Mouse (Mus musculus): ENCODE measurements around the gene Gcgr. TPM values are rescaled to one million over a fixed set of nuclear protein-coding genes. Genes with fewer than 3 reads are reported as not detected.

Gene Gcgr
- polyA plus RNA-seq, 1 experiment = 0.07 TPM

- H3K4me1 ChIP-seq (ENCODE audit: control insufficient read depth, insufficient read depth, low read length) = peaks cover 7% of the 10 kb centered on the region
- no peak overlapping the region for H3K4me3 ChIP-seq (ENCODE audit: control insufficient read depth, low read depth, low read length)
- H3K27me3 ChIP-seq (ENCODE audit: control insufficient read depth, insufficient read depth, low read length) = no peaks in the 10 kb centered on the region
- no peak overlapping the region for H3K27ac ChIP-seq (ENCODE audit: control insufficient read depth, insufficient read depth, low read depth, low read length)
- TF ChIP-seq POLR2A (IDR thresholded peaks at IDR 0.05; ENCODE audit: control insufficient read depth, low read depth, low read length) = no peak
- no peak for TF ChIP-seq CTCF (IDR thresholded peaks at IDR 0.05; ENCODE audit: control insufficient read depth, insufficient read depth, insufficient replicate concordance, low read depth, low read length)
- peaks cover 1% of the 10 kb centered on the region for H3K36me3 ChIP-seq (ENCODE audit: control insufficient read depth, insufficient read depth, low read length)
Observed at GRCm38 (mm10) chr11:120568324-120568723, 37.8 kb downstream of the Gcgr start.

- Histone ChIP-seq H3K4me1 (ENCODE audit: control insufficient read depth, insufficient read depth, low read length) (peaks cover 12% of the 10 kb centered on the region), H3K36me3 (ENCODE audit: control insufficient read depth, insufficient read depth, low read length) (no peaks in the 10 kb centered on the region; the same call in 1 of the 2 replicates), H3K27ac (ENCODE audit: control insufficient read depth, insufficient read depth, low read depth, low read length) (no peak overlapping the region), H3K4me3 (ENCODE audit: control insufficient read depth, low read depth, low read length) (no peak overlapping the region), H3K27me3 (ENCODE audit: control insufficient read depth, insufficient read depth, low read length) (no peaks in the 10 kb centered on the region)
- TF ChIP-seq POLR2A (IDR thresholded peaks at IDR 0.05; ENCODE audit: control insufficient read depth, low read depth, low read length) (no peak), CTCF (IDR thresholded peaks at IDR 0.05; ENCODE audit: control insufficient read depth, insufficient read depth, insufficient replicate concordance, low read depth, low read length) (no peak)
Observed at GRCm38 (mm10) chr11:120571122-120571521, 40.6 kb downstream of the Gcgr start.

- Histone ChIP-seq H3K4me3 (ENCODE audit: control insufficient read depth, low read depth, low read length) (peak overlapping the region; percentile 96), H3K4me1 (ENCODE audit: control insufficient read depth, insufficient read depth, low read length) (peaks cover 12% of the 10 kb centered on the region), H3K36me3 (ENCODE audit: control insufficient read depth, insufficient read depth, low read length) (no peaks in the 10 kb centered on the region; the same call in 1 of the 2 replicates), H3K27ac (ENCODE audit: control insufficient read depth, insufficient read depth, low read depth, low read length) (peak overlapping the region; percentile 91), H3K27me3 (ENCODE audit: control insufficient read depth, insufficient read depth, low read length) (no peaks in the 10 kb centered on the region)
- TF ChIP-seq POLR2A (IDR thresholded peaks at IDR 0.05; ENCODE audit: control insufficient read depth, low read depth, low read length) (no peak), CTCF (IDR thresholded peaks at IDR 0.05; ENCODE audit: control insufficient read depth, insufficient read depth, insufficient replicate concordance, low read depth, low read length) (no peak)
Observed at GRCm38 (mm10) chr11:120571754-120572416, 41.4 kb downstream of the Gcgr start.

GRCm38 (mm10) chr11:120572417-120572751, 41.9 kb downstream of the Gcgr start:
- Histone ChIP-seq H3K27me3 (ENCODE audit: control insufficient read depth, insufficient read depth, low read length) (no peaks in the 10 kb centered on the region), H3K27ac (ENCODE audit: control insufficient read depth, insufficient read depth, low read depth, low read length) (peak overlapping the region; percentile 91), H3K36me3 (ENCODE audit: control insufficient read depth, insufficient read depth, low read length) (no peaks in the 10 kb centered on the region), H3K4me3 (ENCODE audit: control insufficient read depth, low read depth, low read length) (peak overlapping the region; percentile 96), H3K4me1 (ENCODE audit: control insufficient read depth, insufficient read depth, low read length) (peaks cover 12% of the 10 kb centered on the region)
- TF ChIP-seq CTCF (IDR thresholded peaks at IDR 0.05; ENCODE audit: control insufficient read depth, insufficient read depth, insufficient replicate concordance, low read depth, low read length) (no peak), POLR2A (IDR thresholded peaks at IDR 0.05; ENCODE audit: control insufficient read depth, low read depth, low read length) (no peak)

- Histone ChIP-seq H3K4me1 (ENCODE audit: control insufficient read depth, insufficient read depth, low read length) (peaks cover 12% of the 10 kb centered on the region), H3K36me3 (ENCODE audit: control insufficient read depth, insufficient read depth, low read length) (no peaks in the 10 kb centered on the region)
Observed at GRCm38 (mm10) chr11:120572752-120573584, 42.5 kb downstream of the Gcgr start, which contains the start of gene P4hb. TSS of gene P4hb (minus strand) at chr11:120573253.

GRCm38 (mm10) chr11:120573585-120574277, 43.2 kb downstream of the Gcgr start:
- Histone ChIP-seq H3K4me1 (ENCODE audit: control insufficient read depth, insufficient read depth, low read length) (peaks cover 12% of the 10 kb centered on the region), H3K27ac (ENCODE audit: control insufficient read depth, insufficient read depth, low read depth, low read length) (peak overlapping the region; percentile 93), H3K4me3 (ENCODE audit: control insufficient read depth, low read depth, low read length) (peak overlapping the region; percentile 96), H3K27me3 (ENCODE audit: control insufficient read depth, insufficient read depth, low read length) (no peaks in the 10 kb centered on the region), H3K36me3 (ENCODE audit: control insufficient read depth, insufficient read depth, low read length) (no peaks in the 10 kb centered on the region)
- no peak for TF ChIP-seq CTCF (IDR thresholded peaks at IDR 0.05; ENCODE audit: control insufficient read depth, insufficient read depth, insufficient replicate concordance, low read depth, low read length)
- no peak for TF ChIP-seq POLR2A (IDR thresholded peaks at IDR 0.05; ENCODE audit: control insufficient read depth, low read depth, low read length)

More at GRCm38 (mm10) chr11:120572752-120573584, 42.5 kb downstream of the Gcgr start, which contains the start of gene P4hb:
- Histone ChIP-seq H3K4me3 (ENCODE audit: control insufficient read depth, low read depth, low read length) (peak within 1 kb of the TSS; percentile 96), H3K27me3 (ENCODE audit: control insufficient read depth, insufficient read depth, low read length) (no peaks in the 10 kb centered on the region), H3K27ac (ENCODE audit: control insufficient read depth, insufficient read depth, low read depth, low read length) (peak within 1 kb of the TSS; percentile 93)
- no peak for TF ChIP-seq CTCF (IDR thresholded peaks at IDR 0.05; ENCODE audit: control insufficient read depth, insufficient read depth, insufficient replicate concordance, low read depth, low read length)
- TF ChIP-seq POLR2A (IDR thresholded peaks at IDR 0.05; ENCODE audit: control insufficient read depth, low read depth, low read length) = peak; percentile 97

GRCm38 (mm10) chr11:120574278-120574600, 43.7 kb downstream of the Gcgr start:
- H3K27ac ChIP-seq (ENCODE audit: control insufficient read depth, insufficient read depth, low read depth, low read length) = no peak overlapping the region
- peak overlapping the region; percentile 67 for H3K4me3 ChIP-seq (ENCODE audit: control insufficient read depth, low read depth, low read length)
- H3K4me1 ChIP-seq (ENCODE audit: control insufficient read depth, insufficient read depth, low read length) = peaks cover 12% of the 10 kb centered on the region
- TF ChIP-seq POLR2A (IDR thresholded peaks at IDR 0.05; ENCODE audit: control insufficient read depth, low read depth, low read length) = no peak
- TF ChIP-seq CTCF (IDR thresholded peaks at IDR 0.05; ENCODE audit: control insufficient read depth, insufficient read depth, insufficient replicate concordance, low read depth, low read length) = no peak
- H3K36me3 ChIP-seq (ENCODE audit: control insufficient read depth, insufficient read depth, low read length) = peaks cover 3% of the 10 kb centered on the region; the same call in 1 of the 2 replicates
- H3K27me3 ChIP-seq (ENCODE audit: control insufficient read depth, insufficient read depth, low read length) = no peaks in the 10 kb centered on the region
